Mouse (Mus musculus) lung, postnatal 36 days (tissue): ENCODE results near the gene Chdh.
A peak's percentile ranks its signal among the peaks of the same experiment; 100 is the strongest.

ENCODE experiments used
- DNase-seq: peaks from one replicate; pipeline ENCODE4 v3.0.0; 2022; ENCODE audit warnings: mixed read lengths

Chdh gene

GRCm38 (mm10) chr14:30008733-30009575, at the start of gene Chdh, which contains the start of gene Il17rb:
Gene Chdh (plus strand): TSS chr14:30009023.
Gene Il17rb (minus strand): TSS chr14:30008896.
- peak; percentile 66 for DNase-seq

GRCm38 (mm10) chr14:29967611-29968010, 41.2 kb upstream of the Chdh start:
- peak; percentile 10 for DNase-seq

GRCm38 (mm10) chr14:29968075-29968821, 40.6 kb upstream of the Chdh start, which contains the start of gene Selenok:
Gene Selenok (plus strand): TSS chr14:29968308.
- peak; percentile 100 for DNase-seq

GRCm38 (mm10) chr14:29971446-29971845, 37.4 kb upstream of the Chdh start:
- no peak for DNase-seq

GRCm38 (mm10) chr14:29971993-29972392, 36.8 kb upstream of the Chdh start:
- peak; percentile 13 for DNase-seq

- no peak for DNase-seq
These were observed 31.9 kb upstream of the Chdh start for GRCm38 (mm10) chr14:29976927-29977326.

GRCm38 (mm10) chr14:29978254-29979204, 30.3 kb upstream of the Chdh start, which contains the start of gene Actr8:
Gene Actr8 (plus strand): TSS chr14:29978337.
- peak; percentile 93 for DNase-seq

GRCm38 (mm10) chr14:29980447-29981205, 28.2 kb upstream of the Chdh start:
- DNase-seq, result peak; percentile 45

GRCm38 (mm10) chr14:29986096-29986495, 22.7 kb upstream of the Chdh start:
- no peak for DNase-seq

- DNase-seq, result no peak
These were observed 21.5 kb upstream of the Chdh start for GRCm38 (mm10) chr14:29987276-29987675.

GRCm38 (mm10) chr14:29987739-29988138, 21.1 kb upstream of the Chdh start:
- DNase-seq, result no peak

- DNase-seq, result no peak
These were observed 20.5 kb upstream of the Chdh start for GRCm38 (mm10) chr14:29988337-29988736.

GRCm38 (mm10) chr14:29994976-29995375, 13.8 kb upstream of the Chdh start:
- no peak for DNase-seq

GRCm38 (mm10) chr14:29996000-29996751, 12.6 kb upstream of the Chdh start:
- no peak for DNase-seq

GRCm38 (mm10) chr14:29997345-29997744, 11.5 kb upstream of the Chdh start:
- DNase-seq, result no peak

- no peak for DNase-seq
These were observed 9.9 kb upstream of the Chdh start for GRCm38 (mm10) chr14:29998747-29999474.

- no peak for DNase-seq
These were observed 9.4 kb upstream of the Chdh start for GRCm38 (mm10) chr14:29999475-29999811.

GRCm38 (mm10) chr14:30009864-30010560, 1.2 kb downstream of the Chdh start:
- DNase-seq, result peak; percentile 69

GRCm38 (mm10) chr14:30011886-30012560, 3.2 kb downstream of the Chdh start:
- no peak for DNase-seq
